Mouse (Mus musculus) spleen, adult 2 months (tissue): ENCODE results near the gene Ambra1. TPM values are rescaled to one million over a fixed set of nuclear protein-coding genes. Genes with fewer than 3 reads are reported as not detected.

Source experiments
- DNase-seq, 2 experiments: peaks; one replicate each; pipeline versions ENCODE4 v3.0.0 to v3.0.0-alpha.2; 2012 to 2021; ENCODE audit warnings: low spot score in 2 of 2, low read depth in 1 of 2
- H3K27ac ChIP-seq: fragments of 200-500 bp; 2 replicates; pipeline ENCODE4 v1.5.1; 2012; ENCODE audit warnings: low read length, inconsistent platforms; ENCODE audit not compliant: insufficient read depth
- H3K27me3 ChIP-seq: fragments of 200-500 bp; 2 replicates; pipeline ENCODE4 v1.6.1; 2012; ENCODE audit warnings: mild to moderate bottlenecking, moderate library complexity, low read length, inconsistent platforms; ENCODE audit not compliant: control insufficient read depth, insufficient read depth
- H3K36me3 ChIP-seq: fragments of 200-500 bp; 2 replicates; pipeline ENCODE4 v1.6.1; 2012; ENCODE audit warnings: mild to moderate bottlenecking, low read length, inconsistent platforms; ENCODE audit not compliant: control insufficient read depth, insufficient read depth
- H3K4me1 ChIP-seq: fragments of 200-500 bp; 2 replicates; pipeline ENCODE4 v1.6.1; 2011; ENCODE audit warnings: inconsistent platforms; ENCODE audit not compliant: control insufficient read depth, insufficient read depth, insufficient read length
- H3K4me3 ChIP-seq: fragments of 200-500 bp; 2 replicates; pipeline ENCODE4 v1.5.1; 2011; ENCODE audit warnings: mild to moderate bottlenecking, inconsistent platforms; ENCODE audit not compliant: insufficient read depth, insufficient read length; ENCODE audit errors: extremely low read depth
- CTCF ChIP-seq: fragments of 200-500 bp; IDR thresholded peaks from 2 replicates; pipeline ENCODE4 v1.5.1; 2011; ENCODE audit warnings: mild to moderate bottlenecking, inconsistent platforms; ENCODE audit not compliant: insufficient read depth, insufficient read length, insufficient replicate concordance; ENCODE audit errors: extremely low read depth
- POLR2A ChIP-seq: fragments of 200-500 bp; IDR thresholded peaks from 2 replicates; pipeline ENCODE4 v1.6.1; 2011; ENCODE audit warnings: low read depth, low read length, inconsistent platforms
- WGBS: fragments of 180-500 bp; shearing (Covaris S2); methylation state at CpG from one replicate; pipeline ENCODE4 v1.1.7; 2018; 5-methylcytosine and 5-hydroxymethylcytosine counted together
- polyA plus RNA-seq: library from polyadenylated mRNA; depleted of rRNA; stranded (reverse); fragments of >200 nt; gene quantifications from 2 replicates; pipeline ENCODE4 v1.2.3, GENCODE M21; 2012

The Ambra1 gene
- polyA plus RNA-seq, 1 experiment = 20.0 TPM

DNA sequence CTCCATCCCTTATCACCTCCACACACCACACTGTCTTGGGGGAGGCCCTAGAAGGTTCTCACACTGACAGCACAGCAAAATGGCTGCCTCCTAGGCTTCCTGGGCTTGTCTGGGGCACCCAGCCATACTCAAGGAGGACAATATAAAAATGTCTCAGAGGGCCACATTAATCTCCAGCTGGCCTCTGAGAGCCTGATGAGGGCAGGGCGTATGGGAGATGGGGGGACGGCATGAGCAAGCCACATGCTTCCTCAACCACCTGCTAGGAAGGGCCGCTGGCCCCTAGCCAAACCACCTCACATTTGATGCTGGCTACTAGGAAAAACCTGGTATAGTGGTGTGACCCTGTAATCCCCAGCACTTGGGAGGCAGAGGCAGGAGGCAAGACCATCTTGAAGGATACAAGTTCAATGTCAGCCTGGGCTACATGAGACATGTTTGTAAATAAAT is 218.9 kb downstream of the Ambra1 start:
- Histone ChIP-seq H3K4me3 (no peak overlapping the region), H3K27ac (0 out of 2 replicates have a peak overlapping the region, but pooled peaks have one; percentile 4), H3K27me3 (no peaks in the 10 kb centered on the region), H3K4me1 (peaks cover 55% of the 10 kb centered on the region), H3K36me3 (peaks cover 7% of the 10 kb centered on the region; the same call in 1 of the 2 replicates)
- 14% methylated on average over 3 of the region's 3 CpGs for whole genome bisulfite sequencing
- no peak for TF ChIP-seq CTCF
- TF ChIP-seq POLR2A = no peak
- no peak for DNase-seq

DNA sequence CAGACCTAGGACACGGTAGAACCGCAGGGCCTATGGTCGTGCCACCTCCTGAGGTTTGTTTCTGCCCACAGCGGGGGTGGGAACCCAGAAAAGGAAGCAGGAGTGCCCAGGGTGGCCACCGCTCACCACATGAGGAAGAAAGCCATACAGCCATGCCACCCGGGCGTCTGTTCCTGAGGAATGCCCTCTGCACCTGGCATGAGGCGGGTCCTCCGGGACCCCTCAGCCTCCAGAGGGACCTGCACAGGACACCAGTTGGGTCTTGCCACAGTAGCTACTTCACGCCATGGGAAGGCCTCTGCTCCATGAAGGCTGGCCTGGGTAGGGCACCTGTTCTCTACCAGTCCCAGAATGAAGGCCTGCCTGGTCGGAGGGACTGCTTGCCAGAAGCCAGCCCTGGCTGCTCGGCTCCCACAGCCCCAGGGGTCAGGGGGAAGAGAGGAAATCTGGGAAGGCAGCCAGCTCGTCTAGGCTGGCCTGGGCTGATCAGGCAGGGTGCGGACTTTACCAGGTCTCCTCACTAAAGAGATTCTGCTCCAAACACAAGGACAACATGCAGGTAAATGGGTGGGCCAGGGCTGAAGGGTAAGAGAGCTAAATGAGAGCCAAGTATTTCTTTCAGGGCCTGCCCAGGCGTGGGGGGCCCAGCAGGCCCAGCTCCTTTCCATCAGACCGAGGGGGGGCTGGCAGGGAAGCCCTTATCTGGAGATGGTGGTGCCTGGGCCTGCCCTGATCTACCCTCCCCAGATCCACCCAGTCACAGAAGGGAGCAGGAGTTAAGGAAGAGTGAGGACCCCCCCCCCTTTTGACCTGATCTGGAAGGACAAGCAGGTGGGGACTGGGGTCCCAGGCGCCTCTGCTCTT is 219.7 kb downstream of the Ambra1 start:
- H3K27me3 ChIP-seq = no peaks in the 10 kb centered on the region
- peak in 1 of 2 experiments; percentile 33 for DNase-seq
- H3K27ac ChIP-seq = peak overlapping the region; percentile 38
- H3K36me3 ChIP-seq = peaks cover 7% of the 10 kb centered on the region; the same call in 1 of the 2 replicates
- peaks cover 52% of the 10 kb centered on the region for H3K4me1 ChIP-seq
- H3K4me3 ChIP-seq = peak overlapping the region; percentile 49
- 9% methylated on average over 17 of the region's 17 CpGs for WGBS
- TF ChIP-seq POLR2A = no peak
- TF ChIP-seq CTCF = no peak

DNA sequence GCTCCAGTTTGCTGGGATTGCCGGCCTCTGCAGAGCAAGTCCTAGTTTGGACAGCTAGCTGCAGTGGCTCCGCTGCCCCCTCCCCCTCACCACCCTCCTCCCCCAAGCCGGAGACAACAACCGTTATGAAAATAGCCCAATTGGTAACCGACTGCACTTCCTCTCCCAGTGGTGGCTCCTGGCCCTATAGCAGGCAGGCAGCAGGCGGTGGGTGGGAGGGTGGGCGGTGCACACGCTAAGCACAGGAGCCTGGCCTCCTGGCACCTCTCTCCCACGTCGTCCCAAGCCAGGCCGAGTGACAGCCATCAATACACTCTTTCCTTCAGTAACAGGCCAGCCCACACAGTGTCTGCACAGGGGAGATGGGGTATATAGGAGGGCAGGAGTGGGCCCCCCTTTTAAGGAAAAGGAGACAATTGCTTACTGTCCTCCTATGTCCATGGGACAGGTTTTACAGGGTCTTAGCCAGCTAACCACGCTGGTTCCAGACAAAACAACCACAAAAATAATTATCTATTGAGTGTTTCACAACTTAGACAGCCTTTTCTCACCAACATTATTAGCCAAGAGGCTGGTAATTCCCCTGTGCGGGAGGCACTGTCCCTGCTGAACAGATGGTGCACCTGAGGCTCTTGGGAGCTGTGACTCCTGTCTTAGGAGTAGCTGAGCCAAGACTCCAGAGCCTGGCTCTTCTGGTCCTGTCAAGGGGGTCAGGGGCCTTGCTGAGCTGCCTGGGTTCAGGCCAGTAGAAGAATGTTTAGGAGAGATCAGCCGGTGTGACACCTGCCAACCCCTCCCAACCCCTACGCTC is 220.5 kb downstream of the Ambra1 start:
- no peaks in the 10 kb centered on the region for H3K27me3 ChIP-seq
- DNase-seq = peak in 1 of 2 experiments; percentile 54
- peak overlapping the region; percentile 70 for H3K27ac ChIP-seq
- no peak for TF ChIP-seq CTCF
- TF ChIP-seq POLR2A = no peak
- peaks cover 51% of the 10 kb centered on the region for H3K4me1 ChIP-seq
- peaks cover 1% of the 10 kb centered on the region; the same call in 1 of the 2 replicates for H3K36me3 ChIP-seq
- H3K4me3 ChIP-seq = peak overlapping the region; percentile 49
- 9% methylated on average over 15 of the region's 15 CpGs for WGBS

DNA sequence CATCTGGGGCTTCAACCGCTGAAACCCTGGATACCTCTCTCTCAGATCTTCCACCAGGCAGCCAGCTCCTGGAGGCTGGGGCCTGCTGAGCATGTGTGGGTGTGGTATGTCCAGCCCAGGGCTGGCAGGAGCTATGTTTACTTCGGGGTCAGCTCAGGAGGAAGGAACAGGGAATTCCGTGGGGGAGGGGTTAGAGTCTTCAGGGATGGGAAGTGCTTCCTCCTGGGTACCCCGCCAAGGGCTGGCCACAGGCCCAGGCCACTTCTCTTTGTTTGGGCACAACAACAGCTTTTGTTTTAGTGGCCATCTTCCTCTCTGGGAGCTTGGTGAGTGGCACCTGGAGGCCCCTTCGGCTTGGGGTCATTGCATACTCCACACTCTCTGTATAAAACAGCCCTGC is 223.9 kb downstream of the Ambra1 start:
- 54% methylated on average over 5 of the region's 5 CpGs for WGBS
- no peak overlapping the region for H3K27ac ChIP-seq
- no peaks in the 10 kb centered on the region; the same call in 1 of the 2 replicates for H3K36me3 ChIP-seq
- TF ChIP-seq POLR2A (no peak), CTCF (no peak)
- no peak overlapping the region for H3K4me3 ChIP-seq
- no peak for DNase-seq
- peaks cover 43% of the 10 kb centered on the region for H3K4me1 ChIP-seq
- no peaks in the 10 kb centered on the region for H3K27me3 ChIP-seq

DNA sequence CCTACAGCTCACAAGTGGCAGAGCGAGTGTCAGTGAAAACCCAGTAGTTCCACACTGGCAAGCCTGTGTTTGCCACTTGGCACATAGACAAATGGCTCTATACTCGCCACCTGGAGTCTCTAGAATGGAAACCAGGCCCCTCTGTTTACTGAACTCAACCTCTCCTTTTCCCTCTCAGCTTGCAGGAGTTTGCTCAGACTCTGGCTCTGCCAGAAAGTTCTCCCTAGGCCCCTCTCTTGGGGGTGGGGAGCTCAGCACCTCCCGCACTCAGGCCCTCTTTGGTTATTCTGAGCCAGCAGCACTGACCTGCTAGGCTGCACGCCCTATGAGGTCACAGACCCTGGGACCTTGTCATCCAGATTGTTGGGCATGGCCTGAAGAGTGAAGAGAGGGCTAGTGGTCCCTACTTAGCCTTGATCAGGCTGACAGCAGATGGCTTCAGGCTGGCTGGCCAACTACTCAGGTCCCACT is 225.2 kb downstream of the Ambra1 start:
- H3K4me3 ChIP-seq = no peak overlapping the region
- WGBS = 79% methylated on average over 4 of the region's 4 CpGs

DNA sequence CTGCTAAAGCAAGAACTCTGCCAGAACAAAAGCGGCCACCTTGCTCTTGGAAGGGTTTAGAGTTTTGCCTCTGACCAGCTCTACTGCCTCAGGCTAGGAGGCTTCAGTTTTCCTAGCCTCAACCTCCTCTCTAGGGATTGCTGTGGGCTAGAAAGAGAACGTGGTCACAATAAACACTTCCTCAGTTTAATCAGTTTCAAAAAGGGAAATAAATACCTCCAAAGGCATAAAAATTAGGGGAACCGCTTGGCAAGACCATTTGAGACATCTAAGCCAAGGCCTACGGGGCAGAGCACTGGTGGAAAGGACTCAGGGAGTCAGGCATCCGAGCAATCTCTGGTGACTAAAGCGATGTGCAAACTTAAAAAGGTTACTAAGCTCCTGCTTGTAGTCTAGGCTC is 225.9 kb downstream of the Ambra1 start:
- Histone ChIP-seq H3K36me3 (peaks cover 1% of the 10 kb centered on the region), H3K4me3 (no peak overlapping the region), H3K27ac (no peak overlapping the region), H3K27me3 (no peaks in the 10 kb centered on the region), H3K4me1 (peaks cover 38% of the 10 kb centered on the region)
- TF ChIP-seq CTCF = no peak
- no peak for TF ChIP-seq POLR2A
- WGBS = 56% methylated on average over 6 of the region's 6 CpGs
- DNase-seq = no peak

More for the DNA sequence above, 225.2 kb downstream of the Ambra1 start:
- peaks cover 39% of the 10 kb centered on the region for H3K4me1 ChIP-seq
- no peak for TF ChIP-seq CTCF
- no peak for TF ChIP-seq POLR2A
- H3K36me3 ChIP-seq = peaks cover 1% of the 10 kb centered on the region
- no peak for DNase-seq
- no peak overlapping the region; the same call in 1 of the 2 replicates for H3K27ac ChIP-seq
- no peaks in the 10 kb centered on the region for H3K27me3 ChIP-seq
